Mouse (Mus musculus) urinary bladder, postnatal 10 days (tissue): ENCODE data around the gene Gm20388.
A peak's percentile ranks its signal among the peaks of the same experiment; 100 is the strongest.
"Not testable (repeated sequence)": the region's sequence is repeated elsewhere in the genome, so short reads cannot be mapped to it uniquely, and the experiment has no call there.

Source experiments
- DNase-seq: peaks from one replicate; pipeline ENCODE4 v3.0.0; 2022; ENCODE audit warnings: low spot score

The Gm20388 gene

DNA sequence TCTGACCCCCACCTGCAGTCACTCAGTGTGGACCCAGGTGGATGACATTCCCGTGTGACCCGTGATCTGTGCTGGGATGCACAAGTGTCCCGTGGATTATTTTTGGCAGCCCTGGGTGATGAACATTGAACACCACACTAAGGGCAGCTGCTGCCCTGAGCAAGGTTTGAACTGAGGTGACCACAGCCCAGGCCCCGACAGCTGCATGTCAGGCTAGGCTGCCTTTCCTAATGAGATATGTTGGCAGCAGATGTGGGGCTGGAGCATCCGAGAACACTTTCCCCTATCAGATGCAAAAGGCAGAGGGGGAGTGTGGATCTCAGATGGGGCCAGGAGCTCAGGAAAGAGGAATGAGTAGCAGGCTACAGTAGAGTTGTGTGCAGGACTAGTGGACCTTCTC lies 3600.2 kb downstream of the Gm20388 start:
- no peak for DNase-seq

DNA sequence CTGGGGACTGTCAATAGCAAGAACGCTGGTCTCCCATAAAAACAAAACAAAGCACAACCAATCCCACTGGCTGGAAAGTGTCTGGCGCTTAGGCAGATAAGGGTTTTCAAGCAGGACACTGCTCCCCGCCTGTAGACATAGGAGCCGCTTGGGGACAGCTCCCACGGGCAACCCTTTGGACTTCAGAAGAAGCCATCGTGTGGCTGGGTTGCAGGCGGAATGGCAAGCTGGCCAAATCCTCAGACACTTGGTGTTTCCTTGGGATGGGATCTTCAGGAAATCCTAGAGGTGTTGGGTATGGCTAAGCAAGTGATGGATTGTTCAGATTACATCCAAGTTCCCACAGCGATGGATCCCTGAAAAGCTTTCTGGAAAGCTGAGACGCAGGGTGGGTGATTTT lies 3603.5 kb downstream of the Gm20388 start:
- no peak for DNase-seq

DNA sequence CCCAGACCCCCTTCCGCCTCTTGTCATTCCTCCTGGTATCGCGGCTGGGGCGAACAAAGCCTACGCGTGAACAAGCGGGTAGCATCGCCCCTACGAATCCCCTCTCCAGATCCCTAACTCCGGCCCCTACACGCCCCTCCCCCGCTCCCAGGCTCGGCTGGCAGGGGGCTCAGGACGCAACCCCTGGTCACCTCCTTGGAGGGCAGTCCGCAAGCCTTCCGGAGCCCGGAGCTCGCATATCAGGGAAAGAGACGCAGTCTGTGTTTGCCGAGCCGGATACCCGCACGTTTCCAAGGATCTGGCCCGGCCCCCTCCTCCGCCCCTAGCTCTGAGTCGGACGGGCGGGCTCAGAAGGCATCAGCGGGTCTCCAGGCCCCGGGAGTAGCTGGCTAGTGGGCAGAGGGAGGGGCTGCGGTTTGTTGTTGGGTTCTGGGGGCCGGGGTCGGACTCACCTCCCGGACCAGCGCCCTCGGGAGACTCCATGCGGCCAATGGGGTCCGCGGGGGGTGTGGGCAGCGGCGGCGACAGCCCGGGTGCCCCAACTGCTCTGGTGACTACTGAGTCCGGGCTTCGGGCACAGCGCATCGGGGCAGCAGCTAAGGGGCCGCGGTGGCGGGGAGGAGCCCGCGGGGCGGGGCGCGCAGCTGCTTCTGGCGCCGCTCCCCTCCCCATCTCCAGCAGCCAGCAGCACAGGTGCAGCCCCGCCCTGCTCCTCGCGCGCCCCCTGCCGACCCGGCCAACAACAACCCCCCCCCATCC lies 3604.3 kb downstream of the Gm20388 start, which contains the start of gene Dbndd1:
Dbndd1 (minus strand) TSS at position 683 of the 759 bp plus-strand sequence.
- DNase-seq, result no peak

DNA sequence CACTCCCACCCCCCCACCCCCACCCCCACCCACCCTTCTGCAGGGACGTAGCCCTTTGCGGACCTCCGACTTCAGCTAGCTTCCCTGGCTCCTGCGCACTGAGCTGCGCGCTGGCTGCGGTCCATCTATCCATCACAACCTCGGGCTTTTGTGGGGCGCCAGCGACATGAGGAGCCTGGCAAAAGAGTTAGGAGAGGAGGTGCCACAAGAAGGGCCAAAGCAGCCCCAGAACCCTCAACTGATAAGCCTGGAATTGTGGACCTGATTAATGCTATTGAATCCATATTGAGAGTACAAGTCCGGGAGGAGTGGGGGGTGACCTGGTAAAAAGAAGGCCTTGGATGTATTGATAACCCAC lies 3604.9 kb downstream of the Gm20388 start:
- DNase-seq, result no peak

DNA sequence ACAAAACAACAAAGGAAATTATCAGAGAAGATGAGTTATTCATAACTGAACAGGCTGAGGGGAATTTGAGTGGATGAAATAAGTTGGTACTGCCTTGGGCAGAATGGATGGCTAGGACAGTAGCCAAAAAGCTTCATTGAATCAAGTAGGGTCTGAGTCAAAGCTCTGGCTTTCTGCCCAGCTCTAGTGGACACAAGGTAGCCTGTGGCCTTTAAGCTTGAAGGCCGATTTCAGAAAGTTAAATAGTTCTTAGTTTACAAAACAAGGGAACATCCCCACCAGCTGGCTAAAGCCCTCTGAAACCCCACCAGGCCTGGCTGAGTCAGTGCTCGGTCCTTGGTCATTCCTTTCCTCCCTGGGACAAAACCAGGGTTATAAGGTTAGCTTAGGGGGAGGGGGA lies 3606.0 kb downstream of the Gm20388 start:
- DNase-seq, result no peak

DNA sequence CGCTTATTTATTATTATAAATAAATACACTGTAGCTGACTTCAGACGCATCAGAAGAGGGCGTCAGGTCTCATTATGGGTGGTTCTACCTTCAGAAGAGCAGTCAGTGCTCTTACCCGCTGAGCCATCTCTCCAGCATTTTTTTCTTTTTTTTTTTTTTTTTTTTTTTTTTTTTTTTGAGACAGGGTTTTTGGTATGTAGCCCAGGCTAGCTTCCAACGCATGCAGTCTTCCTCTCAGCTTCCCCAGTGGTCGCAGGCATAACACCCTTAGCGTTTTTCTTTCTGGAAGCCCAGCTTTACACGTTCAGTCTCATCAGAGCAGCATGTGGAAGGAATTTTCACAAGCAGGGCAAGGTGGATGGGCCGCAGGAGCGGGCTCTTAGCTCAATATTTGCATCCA lies 3607.5 kb downstream of the Gm20388 start:
- no peak for DNase-seq

DNA sequence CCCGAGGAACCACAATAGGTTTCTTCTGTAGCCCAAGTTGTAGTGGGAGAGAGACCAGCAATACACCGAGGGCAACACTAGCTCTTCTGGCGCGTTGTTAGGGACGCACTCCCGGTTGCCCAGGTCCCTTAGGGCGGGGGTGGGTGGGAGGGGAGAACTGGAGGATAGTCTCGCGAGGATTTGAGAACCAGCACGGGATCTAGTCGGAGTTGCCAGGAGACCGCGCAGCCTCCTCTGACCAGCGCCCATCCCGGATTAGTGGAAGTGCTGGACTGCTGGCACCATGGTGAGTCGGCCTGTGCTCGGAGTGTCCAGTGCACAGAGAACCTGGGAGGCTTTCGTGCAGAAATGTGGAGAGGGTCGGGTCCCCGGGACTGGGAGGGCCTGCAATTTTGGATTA lies 3608.0 kb downstream of the Gm20388 start, which contains the start of gene Gas8:
Gas8 (plus strand) TSS at position 168 of the 400 bp plus-strand sequence.
- DNase-seq, result peak; percentile 69

DNA sequence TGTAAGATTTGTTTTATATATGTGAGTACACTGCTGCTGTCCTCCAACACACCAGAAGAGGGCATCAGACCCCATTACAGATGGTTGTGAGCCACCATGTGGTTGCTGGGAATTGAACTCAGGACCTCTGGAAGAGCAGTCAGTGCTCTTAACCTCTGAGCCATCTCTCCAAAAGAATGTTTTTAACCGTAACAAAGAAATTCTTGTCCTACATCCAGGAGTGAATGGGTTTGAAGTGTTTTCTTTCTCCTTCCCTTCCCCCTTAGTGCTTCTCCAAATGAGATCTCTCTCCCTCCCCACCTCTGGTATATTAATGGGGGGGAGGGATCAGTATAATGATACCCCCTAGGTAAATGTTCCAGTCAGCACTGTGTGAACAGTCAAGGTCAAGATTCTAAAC lies 3609.4 kb downstream of the Gm20388 start:
- not testable (repeated sequence) for DNase-seq

DNA sequence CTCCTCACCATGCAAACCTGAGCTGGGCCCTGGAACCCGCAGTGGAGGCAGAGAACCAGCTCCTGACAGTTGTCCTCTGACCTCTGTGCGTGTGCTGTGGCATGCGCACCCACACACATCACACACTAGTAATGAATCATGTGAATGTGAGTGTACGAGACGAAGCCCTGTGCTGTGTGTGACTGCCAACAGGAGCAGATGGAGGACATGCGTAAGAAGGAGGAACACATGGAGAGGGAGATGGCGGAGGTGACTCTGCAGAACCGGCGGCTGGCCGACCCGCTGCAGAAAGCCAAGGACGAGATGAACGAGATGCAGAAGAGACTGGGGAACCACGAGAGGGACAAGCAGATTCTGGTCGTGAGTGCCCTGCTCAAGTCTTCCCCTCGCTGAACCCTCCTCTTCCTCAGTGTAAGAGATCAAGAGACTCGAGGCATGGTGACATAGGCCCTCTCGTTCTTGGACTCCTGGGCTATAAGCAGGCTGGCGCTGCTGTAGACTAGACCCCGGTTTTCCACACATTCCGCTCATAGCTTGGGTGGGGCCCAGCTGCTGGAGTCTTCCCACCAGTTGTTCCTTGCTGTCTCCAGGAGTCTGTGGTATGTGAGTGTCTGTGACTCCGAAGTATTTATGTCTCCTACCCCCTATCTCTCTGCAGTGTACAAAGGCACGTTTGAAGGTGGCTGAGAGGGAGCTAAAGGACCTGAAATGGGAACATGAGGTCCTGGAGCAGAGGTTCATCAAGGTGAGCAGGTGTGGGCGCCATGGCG lies 3617.3 kb downstream of the Gm20388 start:
- no peak for DNase-seq

DNA sequence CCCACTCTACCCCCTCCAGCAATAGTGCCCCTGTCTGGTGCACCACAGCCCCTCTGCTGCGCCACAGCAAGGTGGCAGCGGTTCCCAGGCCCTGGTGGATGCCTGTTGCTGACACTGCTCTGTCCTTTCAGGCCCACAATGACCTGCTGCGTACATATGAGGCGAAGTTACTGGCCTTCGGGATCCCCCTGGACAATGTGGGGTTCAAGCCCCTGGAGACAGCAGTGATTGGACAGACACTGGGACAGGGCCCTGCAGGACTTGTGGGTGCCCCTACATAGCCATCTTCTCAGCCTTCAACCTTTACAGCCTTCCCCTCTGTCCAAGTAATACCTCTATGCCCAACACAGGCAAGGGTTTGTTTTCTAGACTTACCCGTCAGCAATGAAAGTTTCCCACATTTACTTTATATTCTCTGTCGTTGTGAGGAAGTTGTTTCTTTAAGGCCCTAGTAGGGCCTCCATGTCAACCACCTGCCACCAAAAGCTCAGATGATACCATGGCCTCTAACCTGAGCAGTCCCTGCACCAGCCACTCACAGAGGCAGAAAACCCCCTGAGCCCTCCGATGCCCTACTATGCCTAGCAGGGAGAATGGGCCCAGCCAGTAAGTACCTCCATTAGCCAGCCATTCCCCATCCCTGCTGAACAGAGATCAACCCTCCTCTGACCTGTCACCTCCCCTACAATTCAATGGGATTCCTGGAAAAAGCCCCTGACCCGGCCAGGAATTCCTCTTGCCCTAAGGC lies 3625.8 kb downstream of the Gm20388 start:
- DNase-seq, result no peak

DNA sequence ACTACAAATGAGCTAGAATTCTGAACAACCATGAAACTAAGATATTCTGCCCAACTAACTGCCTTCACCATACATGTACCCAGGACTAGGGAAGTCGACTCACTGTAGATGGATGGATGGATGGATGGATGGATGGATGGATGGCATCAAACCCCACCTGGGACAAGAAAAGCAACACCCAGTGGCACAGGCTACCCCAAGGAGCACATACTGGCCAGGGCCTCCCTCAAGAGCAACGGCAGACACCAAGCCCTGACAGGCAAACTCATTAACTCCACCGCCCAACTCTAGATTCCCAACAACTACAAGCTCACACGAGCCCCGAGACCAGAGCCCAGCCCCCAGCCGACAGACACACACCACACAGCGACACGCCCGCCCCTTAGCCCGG lies 3626.3 kb downstream of the Gm20388 start:
- DNase-seq, result no peak

DNA sequence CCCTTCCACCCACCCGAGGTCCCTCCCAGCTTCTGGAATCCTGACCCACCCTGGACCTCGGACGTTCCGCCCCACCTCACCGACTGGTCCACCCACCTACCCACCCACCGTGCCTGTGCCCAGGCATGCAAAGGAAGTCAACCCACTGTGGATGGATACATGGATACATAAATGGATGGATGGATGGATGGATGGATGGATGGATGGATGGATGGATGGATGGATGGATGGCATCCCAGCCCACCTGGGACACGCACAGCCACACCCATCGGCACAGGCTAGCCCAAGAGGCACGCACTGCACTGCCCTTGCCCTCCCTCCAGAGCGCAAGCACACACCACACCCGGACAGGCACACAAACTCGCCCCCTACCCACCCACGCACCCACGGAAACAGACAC lies 3627.0 kb downstream of the Gm20388 start:
- DNase-seq, result not testable (repeated sequence)

DNA sequence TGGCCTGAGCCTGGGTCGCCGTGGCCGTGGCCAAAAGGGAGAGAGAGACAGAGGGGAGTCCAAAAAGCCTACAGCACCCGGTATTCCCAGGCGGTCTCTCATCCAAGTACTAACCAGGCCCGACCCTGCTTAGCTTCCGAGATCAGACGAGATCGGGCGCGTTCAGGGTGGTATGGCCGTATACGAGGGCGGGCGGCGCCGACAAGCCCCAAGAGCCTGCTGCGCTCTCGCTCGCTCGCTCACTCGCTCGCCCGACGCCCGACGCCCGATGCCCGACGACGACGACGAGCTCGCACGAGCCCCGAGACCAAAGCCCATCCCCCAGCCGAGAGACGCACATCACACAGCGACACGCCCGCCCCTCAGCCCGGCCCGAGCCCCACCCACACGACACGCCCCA lies 3653.6 kb downstream of the Gm20388 start:
- DNase-seq, result not testable (repeated sequence)

DNA sequence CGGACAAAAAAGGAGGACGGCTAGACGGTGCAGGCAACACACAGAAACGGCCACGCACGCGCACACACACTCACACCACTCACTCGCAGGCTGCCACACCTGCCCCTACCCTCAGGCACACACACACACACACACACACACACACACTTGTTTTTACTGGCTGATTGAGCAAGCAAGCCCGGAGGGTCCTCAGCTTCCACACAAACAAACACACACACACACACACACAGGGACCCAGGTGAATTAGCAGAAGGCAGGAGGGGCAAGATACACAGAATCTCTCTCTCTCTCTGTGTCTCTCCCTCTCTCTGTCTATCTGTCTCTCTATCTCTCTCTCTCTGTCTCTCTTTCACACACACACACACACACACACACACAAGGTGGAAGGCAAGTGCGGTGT lies 3664.7 kb downstream of the Gm20388 start:
- peak; percentile 9 for DNase-seq

DNA sequence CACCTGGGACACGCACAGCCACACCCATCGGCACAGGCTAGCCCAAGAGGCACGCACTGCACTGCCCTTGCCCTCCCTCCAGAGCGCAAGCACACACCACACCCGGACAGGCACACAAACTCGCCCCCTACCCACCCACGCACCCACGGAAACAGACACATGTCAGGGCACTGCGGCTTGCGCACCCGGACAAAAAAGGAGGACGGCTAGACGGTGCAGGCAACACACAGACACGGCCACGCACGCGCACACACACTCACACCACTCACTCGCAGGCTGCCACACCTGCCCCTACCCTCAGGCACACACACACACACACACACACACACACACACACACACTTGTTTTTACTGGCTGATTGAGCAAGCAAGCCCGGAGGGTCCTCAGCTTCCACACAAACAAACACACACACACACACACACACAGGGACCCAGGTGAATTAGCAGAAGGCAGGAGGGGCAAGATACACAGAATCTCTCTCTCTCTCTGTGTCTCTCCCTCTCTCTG lies 3690.1 kb downstream of the Gm20388 start:
- not testable (repeated sequence) for DNase-seq

DNA sequence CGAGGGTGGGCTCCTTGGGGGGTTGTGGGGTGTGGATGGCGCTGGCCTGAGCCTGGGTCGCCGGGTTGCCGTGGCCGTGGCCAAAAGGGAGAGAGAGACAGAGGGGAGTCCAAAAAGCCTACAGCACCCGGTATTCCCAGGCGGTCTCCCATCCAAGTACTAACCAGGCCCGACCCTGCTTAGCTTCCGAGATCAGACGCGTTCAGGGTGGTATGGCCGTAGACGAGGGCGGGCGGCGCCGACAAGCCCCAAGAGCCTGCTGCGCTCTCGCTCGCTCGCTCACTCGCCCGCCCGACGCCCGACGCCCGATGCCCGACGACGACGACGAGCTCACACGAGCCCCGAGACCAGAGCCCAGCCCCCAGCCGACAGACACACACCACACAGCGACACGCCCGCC lies 3690.8 kb downstream of the Gm20388 start:
- DNase-seq, result not testable (repeated sequence)

DNA sequence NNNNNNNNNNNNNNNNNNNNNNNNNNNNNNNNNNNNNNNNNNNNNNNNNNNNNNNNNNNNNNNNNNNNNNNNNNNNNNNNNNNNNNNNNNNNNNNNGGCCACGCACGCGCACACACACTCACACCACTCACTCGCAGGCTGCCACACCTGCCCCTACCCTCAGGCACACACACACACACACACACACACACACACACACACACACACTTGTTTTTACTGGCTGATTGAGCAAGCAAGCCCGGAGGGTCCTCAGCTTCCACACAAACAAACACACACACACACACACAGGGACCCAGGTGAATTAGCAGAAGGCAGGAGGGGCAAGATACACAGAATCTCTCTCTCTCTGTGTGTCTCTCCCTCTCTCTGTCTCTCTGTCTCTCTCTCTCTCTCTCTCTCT lies 3702.0 kb downstream of the Gm20388 start:
- not testable (repeated sequence) for DNase-seq

DNA sequence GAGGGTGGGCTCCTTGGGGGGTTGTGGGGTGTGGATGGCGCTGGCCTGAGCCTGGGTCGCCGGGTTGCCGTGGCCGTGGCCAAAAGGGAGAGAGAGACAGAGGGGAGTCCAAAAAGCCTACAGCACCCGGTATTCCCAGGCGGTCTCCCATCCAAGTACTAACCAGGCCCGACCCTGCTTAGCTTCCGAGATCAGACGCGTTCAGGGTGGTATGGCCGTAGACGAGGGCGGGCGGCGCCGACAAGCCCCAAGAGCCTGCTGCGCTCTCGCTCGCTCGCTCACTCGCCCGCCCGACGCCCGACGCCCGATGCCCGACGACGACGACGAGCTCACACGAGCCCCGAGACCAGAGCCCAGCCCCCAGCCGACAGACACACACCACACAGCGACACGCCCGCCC lies 3712.9 kb downstream of the Gm20388 start:
- DNase-seq, result not testable (repeated sequence)

DNA sequence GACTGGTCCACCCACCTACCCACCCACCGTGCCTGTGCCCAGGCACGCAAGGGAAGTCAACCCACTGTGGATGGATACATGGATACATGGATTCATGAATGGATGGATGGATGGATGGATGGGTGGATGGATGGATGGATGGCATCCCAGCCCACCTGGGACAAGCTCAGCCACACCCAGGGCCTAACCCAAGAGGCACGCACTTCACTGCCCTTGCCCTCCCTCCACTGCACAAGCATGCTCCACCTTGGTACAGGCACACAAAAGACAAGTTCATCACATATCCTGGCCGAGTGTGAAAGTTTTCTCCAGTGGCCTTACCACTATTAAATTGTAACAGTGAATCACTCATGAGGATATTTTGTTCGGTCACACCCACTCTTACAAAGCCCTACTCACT lies 3713.6 kb downstream of the Gm20388 start:
- no peak for DNase-seq

DNA sequence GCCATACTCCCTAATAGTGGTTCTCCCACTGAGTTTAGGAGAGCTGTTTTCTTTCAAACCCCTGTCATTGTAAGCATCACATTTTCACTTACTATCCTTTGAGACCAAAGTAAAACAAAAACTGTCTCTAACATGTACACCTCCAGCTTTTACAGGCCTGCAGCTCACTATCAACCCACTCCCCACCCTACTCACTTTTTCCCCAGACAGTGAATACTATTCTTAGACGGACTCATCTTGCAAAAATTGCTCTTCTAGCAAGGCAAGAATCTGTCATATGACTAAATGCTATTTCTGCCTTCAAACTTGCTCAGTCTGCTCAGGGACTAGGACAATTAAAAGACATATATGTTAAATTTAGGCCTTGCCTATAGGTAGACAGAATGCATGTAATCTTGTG lies 3714.1 kb downstream of the Gm20388 start:
- no peak for DNase-seq

DNA sequence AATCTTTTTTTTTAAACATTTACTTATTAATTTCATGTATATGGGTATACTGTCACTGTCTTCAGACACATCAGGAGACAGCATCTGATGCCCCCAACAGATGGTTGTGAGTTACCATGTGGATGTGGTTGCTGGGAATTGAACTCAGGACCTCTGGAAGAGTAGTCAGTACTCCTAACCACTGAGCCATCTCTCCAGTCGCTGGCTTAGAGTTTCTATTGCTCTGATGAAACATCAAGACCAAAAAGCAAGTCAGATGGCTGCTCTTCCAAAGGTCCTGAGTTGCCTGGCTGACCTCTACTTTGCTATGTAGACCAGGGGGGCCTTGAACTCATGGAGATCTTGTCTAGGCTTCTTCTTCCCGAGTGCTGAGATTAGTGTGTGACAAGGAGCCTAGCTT lies 3715.1 kb downstream of the Gm20388 start:
- no peak for DNase-seq

DNA sequence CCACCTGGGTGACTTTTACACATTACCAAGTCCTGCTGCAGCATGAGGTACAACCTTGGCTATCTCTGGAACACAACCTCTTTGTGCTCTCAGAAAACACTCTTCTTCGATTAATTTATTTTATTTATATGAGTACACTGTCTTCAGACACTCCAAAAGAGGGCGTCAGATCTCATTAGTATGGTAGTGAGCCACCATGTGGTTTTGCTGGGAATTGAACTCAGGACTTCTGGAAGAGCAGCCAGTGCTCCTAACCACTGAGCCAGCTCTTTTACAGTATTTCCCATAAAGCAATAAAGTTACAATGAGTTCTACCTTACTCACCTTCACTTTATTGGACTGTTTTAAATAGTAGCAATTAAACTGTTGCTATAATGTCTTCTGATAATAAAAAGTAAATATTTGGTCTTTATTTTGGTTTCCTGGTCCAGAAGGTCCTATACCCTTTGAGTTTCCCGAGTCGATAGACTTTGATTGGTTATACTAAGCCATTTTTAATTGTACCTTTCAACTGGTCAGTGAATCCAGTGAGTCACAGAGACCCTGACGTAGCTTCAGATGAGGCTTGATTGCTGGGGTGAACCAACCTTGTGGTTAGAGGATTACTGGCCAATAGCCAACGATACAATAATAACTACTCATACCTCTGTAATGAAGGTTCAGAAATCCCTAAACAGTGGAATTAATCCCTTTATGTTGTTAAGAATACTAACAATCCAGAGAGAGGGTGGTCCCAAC lies 3716.9 kb downstream of the Gm20388 start:
- no peak for DNase-seq
